12 mouse cellular contexts compared by ENCODE assay signal in genomic region chr4:155569818-155570217, GRCm38 (mm10).
"Had no signal": no experiment of that assay in that cellular context is flagged by ENCODE, and none has a peak within 500 bp of the region (broad histone marks: within the 10 kb centered on the region; RNA-seq: fewer than 3 reads in every experiment).

No protein-coding gene starts in this region.

- H3K9ac ChIP-seq: limb, embryonic 13.5 days; midbrain, embryonic 12.5 days; neural tube, embryonic 13.5 days had no signal

- H3K4me2 ChIP-seq: limb, embryonic 13.5 days; midbrain, embryonic 12.5 days; neural tube, embryonic 13.5 days had no signal

- H3K9me3 ChIP-seq: limb, embryonic 13.5 days; midbrain, embryonic 12.5 days; neural tube, embryonic 13.5 days had no signal

- DNase-seq: kidney, adult 18-20 months; kidney, postnatal 10 days; kidney, postnatal 4 days; left cerebral cortex, postnatal 4 days; lung, adult 18-20 months; retina, postnatal 1 day; thymus, postnatal 36 days had no signal

- H3K27ac ChIP-seq: layer of hippocampus, adult 2 months; limb, embryonic 13.5 days; midbrain, embryonic 12.5 days; neural tube, embryonic 13.5 days had no signal

- H3K36me3 ChIP-seq: limb, embryonic 13.5 days; midbrain, embryonic 12.5 days; neural tube, embryonic 13.5 days had no signal

- H3K27me3 ChIP-seq: limb, embryonic 13.5 days; midbrain, embryonic 12.5 days; neural tube, embryonic 13.5 days had no signal

- H3K4me3 ChIP-seq: layer of hippocampus, adult 2 months; limb, embryonic 13.5 days; midbrain, embryonic 12.5 days; neural tube, embryonic 13.5 days had no signal

- ATAC-seq: midbrain, embryonic 16.5 days had no signal
